Mouse (Mus musculus) CD4-positive, CD25-positive, alpha-beta regulatory T cell, adult 4 months (primary cell): ENCODE measurements around the gene Arap1. TPM values are rescaled to one million over a fixed set of nuclear protein-coding genes. Genes with fewer than 3 reads are reported as not detected.

Experiments
- ATAC-seq: one replicate; pipeline ENCODE4 v1.8.0; 2017
- polyA plus RNA-seq, 2 experiments: library from polyadenylated mRNA; unstranded; fragments of 100-300 nt; shearing (Covaris generic); gene quantifications; one replicate each; pipeline ENCODE4 v1.2.1; 2017

The Arap1 gene
- polyA plus RNA-seq, 2 experiments from 2014 or later, result 35.9 to 67.2 TPM

DNA sequence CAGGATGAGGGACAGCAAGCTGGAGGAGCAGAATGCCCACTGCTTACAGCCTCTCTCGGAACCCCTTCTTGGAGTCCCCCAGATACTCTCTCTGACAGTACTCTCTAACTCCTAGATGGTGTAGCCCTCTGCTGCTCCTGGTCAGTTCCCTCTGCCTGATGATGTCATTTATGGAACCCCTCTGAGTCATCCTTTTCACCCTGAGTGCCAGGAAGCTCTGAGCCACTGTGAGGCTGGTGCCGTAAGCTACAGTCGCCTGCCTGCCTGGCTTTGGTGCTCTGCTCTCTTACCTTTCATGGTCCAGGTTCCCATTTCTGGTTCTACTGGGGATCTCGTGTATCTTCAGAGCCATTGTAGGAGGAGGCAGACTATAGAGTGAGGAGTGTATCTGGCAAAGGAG lies 49.3 kb downstream of the Arap1 start:
- no peak for ATAC-seq

GRCm38 (mm10) chr7:101401510-101401909 lies 53.6 kb downstream of the Arap1 start:
- ATAC-seq, result no peak

GRCm38 (mm10) chr7:101403831-101404230 lies 56.0 kb downstream of the Arap1 start:
- no peak for ATAC-seq

GRCm38 (mm10) chr7:101410267-101410936 lies 62.5 kb downstream of the Arap1 start, which contains the start of gene Gm45837:
Gene Gm45837 (plus strand): TSS chr7:101410886.
- ATAC-seq, result no peak

- ATAC-seq, result peak; percentile 81
Observed at GRCm38 (mm10) chr7:101412796-101413195, 64.9 kb downstream of the Arap1 start.

DNA sequence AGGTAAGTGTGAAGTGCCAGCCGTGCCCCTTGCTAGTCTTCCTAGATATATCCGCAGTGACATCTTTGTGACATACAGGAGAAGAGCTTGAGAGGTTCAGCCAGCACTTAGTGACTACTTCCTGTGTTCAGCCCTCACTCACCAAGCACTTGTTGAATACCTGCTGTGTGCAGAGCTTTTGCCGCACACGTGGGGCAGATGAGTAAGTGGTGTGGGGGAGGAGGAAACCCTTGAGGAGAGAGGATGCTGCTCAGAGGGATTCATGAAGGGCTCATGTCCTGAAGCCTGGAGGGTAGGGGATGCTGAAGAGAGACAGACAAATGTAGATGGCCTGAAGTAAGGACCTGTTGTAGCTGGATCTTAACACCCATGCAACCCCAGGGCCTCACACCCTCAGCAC lies 66.3 kb downstream of the Arap1 start:
- ATAC-seq, result peak; percentile 70

GRCm38 (mm10) chr7:101414661-101415511 lies 67.0 kb downstream of the Arap1 start:
- no peak for ATAC-seq

- no peak for ATAC-seq
Observed at GRCm38 (mm10) chr7:101415512-101416100, 67.7 kb downstream of the Arap1 start.

DNA sequence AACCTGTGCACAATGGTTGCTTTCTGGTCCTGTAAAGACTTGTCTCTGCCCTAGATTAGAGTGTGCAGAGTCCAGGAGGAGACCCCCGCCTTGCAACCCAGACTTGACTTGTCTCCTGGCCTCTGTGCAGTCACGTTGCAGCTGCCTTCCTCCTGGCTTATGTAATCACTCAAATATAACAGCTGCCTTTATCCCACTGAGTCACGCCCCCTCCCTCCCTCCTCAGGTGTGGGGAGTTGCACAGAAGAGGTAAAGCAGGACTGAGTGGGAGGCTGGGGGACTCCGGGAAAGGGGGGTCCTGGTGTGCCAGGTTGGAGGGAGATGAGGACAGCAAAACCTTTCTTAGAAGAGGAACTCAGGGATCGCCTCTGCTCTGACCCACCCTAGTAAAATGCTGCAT lies 68.5 kb downstream of the Arap1 start:
- ATAC-seq, result no peak

GRCm38 (mm10) chr7:101419013-101419770 lies 71.3 kb downstream of the Arap1 start:
- ATAC-seq, result no peak

GRCm38 (mm10) chr7:101421529-101421928 lies 73.7 kb downstream of the Arap1 start, which contains the start of gene Pde2a:
Gene Pde2a (plus strand): TSS chr7:101421691.
- ATAC-seq, result no peak

DNA sequence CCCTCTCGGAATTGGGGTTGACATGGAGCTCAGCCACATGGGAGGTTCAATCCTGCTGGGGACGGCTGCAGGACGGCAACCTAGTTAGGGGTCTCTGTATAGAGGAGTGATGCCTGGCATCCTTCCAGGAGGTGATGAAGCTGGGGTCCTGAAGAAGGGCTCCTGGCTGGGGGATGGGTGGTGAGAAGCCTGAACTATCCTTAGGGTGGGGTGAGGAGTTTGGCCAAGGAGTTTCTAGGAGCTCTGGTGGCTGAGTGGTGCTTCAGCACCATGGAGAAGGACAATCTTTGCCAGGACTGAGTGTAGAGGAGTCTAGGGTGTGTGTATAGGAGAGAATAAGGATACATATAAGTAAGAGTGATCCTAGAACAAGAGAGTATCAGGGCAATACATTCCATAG lies 74.2 kb downstream of the Arap1 start:
- no peak for ATAC-seq

- ATAC-seq, result peak; percentile 75
Observed at GRCm38 (mm10) chr7:101422646-101423045, 74.8 kb downstream of the Arap1 start.

- ATAC-seq, result no peak
Observed at GRCm38 (mm10) chr7:101423970-101424369, 76.1 kb downstream of the Arap1 start.

GRCm38 (mm10) chr7:101426692-101427091 lies 78.8 kb downstream of the Arap1 start:
- no peak for ATAC-seq

GRCm38 (mm10) chr7:101427736-101428135 lies 79.9 kb downstream of the Arap1 start:
- ATAC-seq, result peak; percentile 49

GRCm38 (mm10) chr7:101435038-101435437 lies 87.2 kb downstream of the Arap1 start:
- ATAC-seq, result no peak

GRCm38 (mm10) chr7:101437876-101438275 lies 90.0 kb downstream of the Arap1 start:
- ATAC-seq, result no peak

- ATAC-seq, result no peak
Observed at GRCm38 (mm10) chr7:101443093-101443492, 95.2 kb downstream of the Arap1 start.

GRCm38 (mm10) chr7:101444211-101444610 lies 96.3 kb downstream of the Arap1 start:
- ATAC-seq, result no peak

DNA sequence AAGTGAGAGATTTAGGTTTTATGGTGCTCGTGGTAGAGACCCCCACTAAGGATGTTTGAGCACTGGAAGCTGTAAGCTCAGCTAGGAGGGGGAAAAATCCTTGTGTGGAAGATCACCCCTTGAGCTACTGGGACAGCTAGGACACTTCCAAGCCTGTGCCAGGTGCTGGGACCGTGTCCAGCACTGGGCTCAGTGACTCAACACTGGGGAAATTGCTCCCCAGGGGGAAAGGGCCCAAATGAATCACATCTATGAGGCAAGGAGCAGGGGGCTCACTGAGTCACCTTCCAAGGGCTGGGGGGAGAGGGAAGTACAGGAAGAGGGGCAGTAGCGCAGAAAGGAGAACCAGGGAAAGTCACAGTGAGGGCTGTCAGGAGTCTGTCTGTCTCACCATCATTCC lies 102.0 kb downstream of the Arap1 start:
- ATAC-seq, result no peak
